Mouse (Mus musculus) ES-E14 (cell line): ENCODE measurements around the gene Olfr1344. TPM values are rescaled to one million over a fixed set of nuclear protein-coding genes. Genes with fewer than 3 reads are reported as not detected.
"Not testable (repeated sequence)": the region's sequence is repeated elsewhere in the genome, so short reads cannot be mapped to it uniquely, and the experiment has no call there.

Experiments
- DNase-seq: peaks from one replicate; pipeline ENCODE4 v3.0.0-alpha.2; 2013; ENCODE audit warnings: low read depth, low spot score
- H3K27ac ChIP-seq: 2 replicates; pipeline ENCODE4 v1.5.1; 2012; ENCODE audit warnings: low read depth, mild to moderate bottlenecking, low read length, moderate library complexity, mixed read lengths; ENCODE audit not compliant: poor library complexity, insufficient read depth, severe bottlenecking
- H3K36me3 ChIP-seq: 2 replicates; pipeline ENCODE4 v1.6.1; 2012; ENCODE audit warnings: mild to moderate bottlenecking, low read length, moderate library complexity, mixed read lengths; ENCODE audit not compliant: control insufficient read depth, poor library complexity, insufficient read depth, severe bottlenecking
- H3K4me1 ChIP-seq, 2 experiments: fragments of 150-350 bp in 1 of 2; sonication (generic) in 1 of 2; 2 replicates each; pipeline ENCODE4 v1.6.1; 2012; ENCODE audit warnings: low read length in 2 of 2, mild to moderate bottlenecking in 1 of 2, mixed read lengths in 1 of 2; ENCODE audit not compliant: control insufficient read depth in 2 of 2, insufficient read depth in 2 of 2, poor library complexity in 1 of 2
- H3K4me3 ChIP-seq, 2 experiments: fragments of 150-350 bp in 1 of 2; sonication (generic) in 1 of 2; 2 replicates each; pipeline ENCODE4 v1.5.1; 2012; ENCODE audit warnings: low read length in 2 of 2, low read depth in 1 of 2, mild to moderate bottlenecking in 1 of 2, mixed read lengths in 1 of 2; ENCODE audit not compliant: insufficient read depth in 1 of 2, poor library complexity in 1 of 2, severe bottlenecking in 1 of 2
- H3K9ac ChIP-seq: 2 replicates; pipeline ENCODE4 v1.6.1; 2012; ENCODE audit warnings: low read depth, mild to moderate bottlenecking, low read length, mixed read lengths; ENCODE audit not compliant: poor library complexity, insufficient read depth, severe bottlenecking
- H3K9me3 ChIP-seq: fragments of 150-350 bp; sonication (generic); 2 replicates; pipeline ENCODE4 v1.6.1; 2012; ENCODE audit warnings: low read depth, mild to moderate bottlenecking, low read length; ENCODE audit not compliant: control insufficient read depth, insufficient read depth
- CHD2 ChIP-seq: IDR thresholded peaks from 2 replicates; pipeline ENCODE4 v1.6.1; 2014; ENCODE audit warnings: mild to moderate bottlenecking, low read depth, low read length, inconsistent platforms
- HCFC1 ChIP-seq: IDR thresholded peaks from 2 replicates; pipeline ENCODE4 v1.6.1; 2012; ENCODE audit warnings: low read length, inconsistent platforms, borderline replicate concordance; ENCODE audit not compliant: insufficient read depth
- MAFK ChIP-seq: IDR thresholded peaks from 2 replicates; pipeline ENCODE4 v1.6.1; 2014; ENCODE audit warnings: mild to moderate bottlenecking, low read depth, low read length, inconsistent platforms; ENCODE audit not compliant: insufficient read depth
- ZC3H11A ChIP-seq: IDR thresholded peaks from 2 replicates; pipeline ENCODE4 v1.6.1; 2012; ENCODE audit warnings: low read depth, mild to moderate bottlenecking, inconsistent platforms, low read length, borderline replicate concordance
- ZNF384 ChIP-seq: IDR thresholded peaks from 2 replicates; pipeline ENCODE4 v1.6.1; 2012; ENCODE audit warnings: low read depth, low read length, inconsistent platforms
- in situ Hi-C, 2 experiments: fragments of 600-800 bp; cut with MboI; formaldehyde crosslinking; loops; one replicate each; pipeline ENCODE4 v1.15.1; 2025; ENCODE audit warnings: low sequenced_read_pairs in 2 of 2, inconsistent platforms in 1 of 2; ENCODE audit not compliant: unreplicated experiment in 2 of 2
- total RNA-seq: library from RNA; depleted of rRNA; stranded (reverse); fragments of 300-350 nt; gene quantifications from 2 replicates; pipeline ENCODE4 v1.2.3, GENCODE M21; 2012; rRNA removed

Gene Olfr1344
- total RNA-seq, 1 experiment = not detected

DNA sequence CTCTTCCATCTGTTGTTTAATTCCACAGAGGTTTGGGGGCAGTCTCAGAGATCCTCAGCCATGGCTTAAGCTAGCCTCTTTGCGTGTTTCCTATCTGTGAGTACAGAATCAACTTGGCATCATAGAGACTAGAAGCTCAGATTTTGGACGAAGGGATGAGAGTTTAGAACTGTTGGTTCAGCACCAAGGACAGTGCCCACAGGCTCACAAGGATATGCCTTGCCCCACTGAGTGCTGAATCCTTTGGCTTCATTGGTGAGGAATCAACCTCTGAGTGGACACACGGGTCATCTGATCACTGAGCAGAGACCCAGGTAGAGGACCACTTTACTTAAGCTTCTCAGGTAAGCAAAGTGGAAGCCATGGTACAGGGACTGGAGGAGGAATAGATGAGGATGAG is 17.9 kb downstream of the Olfr1344 start:
- no peak overlapping the region for H3K9ac ChIP-seq
- in situ Hi-C loops = loop anchor here in 1 of 2 experiments (25.0 kb wide), 1 partner anchor 181 kb away; no protein-coding TSS in a partner anchor
- DNase-seq = peak; percentile 41
- H3K36me3 ChIP-seq = no peaks in the 10 kb centered on the region
- H3K27ac ChIP-seq = no peak overlapping the region
- H3K4me1 ChIP-seq = no peaks in the 10 kb centered on the region
- H3K4me3 ChIP-seq = no peak overlapping the region
- no peak for TF ChIP-seq ZNF384
- no peak for TF ChIP-seq MAFK
- TF ChIP-seq ZC3H11A = no peak
- no peak for TF ChIP-seq HCFC1
- TF ChIP-seq CHD2 = no peak
- no peaks in the 10 kb centered on the region for H3K9me3 ChIP-seq

DNA sequence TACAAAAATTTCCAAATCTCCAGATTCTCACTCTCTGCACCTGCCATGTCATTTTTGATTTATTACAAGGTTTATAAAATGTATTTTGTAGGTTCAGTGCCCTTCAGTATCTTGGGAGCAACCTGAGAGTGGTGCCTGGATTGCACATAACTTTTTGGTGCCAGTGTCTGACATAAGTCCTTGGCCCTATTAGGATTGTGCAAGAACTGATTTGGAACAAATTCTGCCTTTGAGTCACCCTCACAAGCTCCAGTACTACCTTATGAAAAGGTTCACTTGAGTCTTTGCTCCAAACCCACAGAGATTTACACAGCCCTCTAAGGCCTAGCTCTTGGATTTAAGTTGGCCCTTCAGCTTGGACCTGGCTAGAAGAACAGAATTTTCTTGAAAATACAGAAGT is 28.5 kb downstream of the Olfr1344 start, which contains the start of gene Olfr1346:
Olfr1346 (plus strand) TSS at position 151 of the 400 bp plus-strand sequence.
- in situ Hi-C loops = loop anchor here in 1 of 2 experiments (25.0 kb wide), 1 partner anchor 170 kb away; no protein-coding TSS in a partner anchor
- no peak within 1 kb of the TSS for H3K27ac ChIP-seq

DNA sequence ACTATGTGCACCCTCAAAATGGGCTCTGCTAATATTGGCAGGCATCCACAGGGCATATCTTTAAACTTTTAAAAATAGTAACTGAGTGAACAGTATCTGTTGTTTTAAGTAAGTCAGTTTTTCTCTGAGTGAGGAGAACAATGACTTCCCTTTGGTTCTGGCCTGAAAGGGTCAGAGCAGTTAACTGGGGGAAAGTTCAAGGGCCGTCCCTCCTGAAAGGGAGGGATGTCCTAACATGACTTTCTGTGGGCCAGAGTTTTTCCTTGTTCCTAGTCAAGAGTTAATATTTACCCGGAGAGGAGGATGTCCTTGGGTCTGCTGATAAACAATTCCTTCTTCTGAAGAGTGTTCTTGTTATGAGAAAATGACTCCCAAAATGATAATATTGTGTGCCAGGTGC is 39.1 kb downstream of the Olfr1344 start:
- H3K9ac ChIP-seq, DNase-seq, H3K4me1 ChIP-seq, in situ Hi-C loops, H3K4me3 ChIP-seq, H3K9me3 ChIP-seq, H3K36me3 ChIP-seq, H3K27ac ChIP-seq: not testable (repeated sequence)

More for the DNA sequence above, 28.5 kb downstream of the Olfr1344 start, which contains the start of gene Olfr1346:
- Histone ChIP-seq H3K9ac (no peak within 1 kb of the TSS), H3K4me3 (no peak within 1 kb of the TSS), H3K9me3 (no peaks in the 10 kb centered on the region), H3K4me1 (no peaks in the 10 kb centered on the region), H3K36me3 (no peaks in the 10 kb centered on the region)
- no peak for TF ChIP-seq MAFK
- TF ChIP-seq CHD2 = no peak
- no peak for DNase-seq

DNA sequence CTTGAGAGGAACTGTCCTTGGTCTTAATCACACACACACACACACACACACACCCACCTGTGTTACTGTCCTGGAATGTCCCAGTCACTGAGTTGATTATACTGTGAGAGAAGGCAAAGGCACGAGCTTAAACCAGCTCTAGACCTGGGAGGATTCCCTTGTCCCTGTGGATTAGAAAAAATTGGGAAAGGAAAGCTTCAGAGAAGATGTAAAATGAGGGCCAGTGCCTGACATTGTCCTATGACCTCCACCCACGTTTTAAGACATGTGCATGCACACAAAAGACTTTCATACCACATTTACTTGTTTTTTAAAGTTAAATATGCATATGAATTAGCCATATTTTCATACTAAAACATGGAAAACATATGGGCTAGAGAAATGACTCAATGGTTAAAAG is 48.4 kb downstream of the Olfr1344 start, which contains the start of gene Olfr5:
Olfr5 (minus strand) TSS at position 101 of the 400 bp plus-strand sequence.
- H3K4me3 ChIP-seq = no peak within 1 kb of the TSS
- in situ Hi-C loops = no loop called here
- TF ChIP-seq HCFC1 (no peak), ZNF384 (no peak), CHD2 (no peak), MAFK (no peak), ZC3H11A (no peak)
- DNase-seq = no peak
- H3K9me3 ChIP-seq = no peaks in the 10 kb centered on the region
- H3K4me1 ChIP-seq = no peaks in the 10 kb centered on the region
- no peak within 1 kb of the TSS for H3K27ac ChIP-seq
- H3K9ac ChIP-seq = no peak within 1 kb of the TSS
- H3K36me3 ChIP-seq = no peaks in the 10 kb centered on the region

Other genes with a start within 250 kb of the Olfr1344 start
- not detected in 2 replicates for gene Galp, start 241.6 kb upstream of the Olfr1344 start, total RNA-seq
- gene Zscan5b, start 216.4 kb upstream of the Olfr1344 start, total RNA-seq = 2.1 and 3.3 TPM in 2 replicates
- 9.7 and 12.4 TPM in 2 replicates for gene Epp13, start 186.0 kb upstream of the Olfr1344 start, total RNA-seq
- 2.3 and 3.2 TPM in 2 replicates for gene Zfp667, start 152.1 kb upstream of the Olfr1344 start, total RNA-seq
- gene Zfp583, start 107.4 kb upstream of the Olfr1344 start, total RNA-seq = 3.2 and 3.6 TPM in 2 replicates
- 2.5 and 2.9 TPM in 2 replicates for gene Gm3854, start 94.9 kb upstream of the Olfr1344 start, total RNA-seq
- gene Zfp78, start 75.4 kb upstream of the Olfr1344 start, total RNA-seq = 1.2 and 1.5 TPM in 2 replicates
- gene Zfp28, start 55.4 kb upstream of the Olfr1344 start, total RNA-seq = 5.6 and 7.7 TPM in 2 replicates
- gene Smim17, start 40.0 kb upstream of the Olfr1344 start, total RNA-seq = 0.21 and 0.54 TPM in 2 replicates
- 0.09 and 0.11 TPM in 2 replicates for gene Gm20715, start 28.4 kb upstream of the Olfr1344 start, total RNA-seq
- not detected in 2 replicates for gene Olfr1336, start 17.5 kb downstream of the Olfr1344 start, total RNA-seq
- not detected in 2 replicates for gene Olfr1346, start 28.4 kb downstream of the Olfr1344 start, total RNA-seq
- not detected in 2 replicates for gene Olfr5, start 48.3 kb downstream of the Olfr1344 start, total RNA-seq
- not detected in 2 replicates for gene Olfr1347, start 61.1 kb downstream of the Olfr1344 start, total RNA-seq
- not detected in 2 replicates for gene Olfr1348, start 70.1 kb downstream of the Olfr1344 start, total RNA-seq
- gene Olfr1349, start 84.3 kb downstream of the Olfr1344 start, total RNA-seq = not detected in 2 replicates
- gene Olfr1350, start 126.2 kb downstream of the Olfr1344 start, total RNA-seq = not detected in 2 replicates